Mouse (Mus musculus): ENCODE results near the gene Bhlhb9. TPM values are rescaled to one million over a fixed set of nuclear protein-coding genes. Genes with fewer than 3 reads are reported as not detected.
A peak's percentile ranks its signal among the peaks of the same experiment; 100 is the strongest.
"Not testable (repeated sequence)": the region's sequence is repeated elsewhere in the genome, so short reads cannot be mapped to it uniquely, and the experiment has no call there.

The Bhlhb9 gene
- total RNA-seq (2022): 10 to 100 TPM; 19.4 to 23.1 (median 20.8) TPM

- peak; percentile 27 for DNase-seq
These were observed at the start of gene Bhlhb9 for GRCm38 (mm10) chrX:135797212-135797644. Bhlhb9 (plus strand) TSS chrX:135797594.

DNA sequence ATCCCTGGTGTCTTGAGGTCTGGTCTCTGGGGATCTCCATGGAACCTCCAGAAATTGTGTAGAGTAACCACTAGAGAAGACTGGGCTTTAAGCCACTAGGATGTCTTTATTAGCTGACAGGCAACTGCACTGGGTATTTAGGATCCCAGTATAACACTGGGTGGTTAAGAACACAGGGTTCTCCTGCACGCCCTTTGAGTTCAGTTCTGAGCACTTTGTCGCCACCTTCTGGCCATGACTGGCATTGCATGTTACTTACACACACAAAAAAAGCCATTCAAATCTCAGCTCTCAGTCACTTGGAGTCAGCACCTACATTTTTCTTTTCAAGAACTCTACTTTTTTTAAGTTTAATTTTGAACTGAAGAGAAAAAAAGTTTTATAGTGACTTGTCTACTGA lies 44.6 kb upstream of the Bhlhb9 start:
- DNase-seq: no peak

DNA sequence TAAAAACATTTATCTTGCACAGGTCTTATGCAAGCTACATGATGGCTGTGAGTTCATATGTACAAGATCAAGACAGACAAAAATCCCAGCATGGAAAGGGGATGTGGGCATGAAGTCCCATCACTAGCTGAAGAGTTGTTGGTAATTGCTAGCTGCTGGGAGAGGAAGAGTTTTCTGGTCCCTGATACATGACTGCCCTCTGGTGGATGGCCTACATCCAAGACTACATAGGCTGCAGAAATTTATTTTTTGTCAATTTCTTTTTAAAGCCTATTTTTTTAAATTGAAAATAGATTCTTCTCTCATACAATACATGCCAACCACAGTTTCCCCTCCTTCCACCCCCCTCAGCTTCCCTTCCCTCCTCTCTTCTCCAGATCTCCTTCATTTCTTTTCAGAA lies 35.7 kb upstream of the Bhlhb9 start:
- no peak for DNase-seq

DNA sequence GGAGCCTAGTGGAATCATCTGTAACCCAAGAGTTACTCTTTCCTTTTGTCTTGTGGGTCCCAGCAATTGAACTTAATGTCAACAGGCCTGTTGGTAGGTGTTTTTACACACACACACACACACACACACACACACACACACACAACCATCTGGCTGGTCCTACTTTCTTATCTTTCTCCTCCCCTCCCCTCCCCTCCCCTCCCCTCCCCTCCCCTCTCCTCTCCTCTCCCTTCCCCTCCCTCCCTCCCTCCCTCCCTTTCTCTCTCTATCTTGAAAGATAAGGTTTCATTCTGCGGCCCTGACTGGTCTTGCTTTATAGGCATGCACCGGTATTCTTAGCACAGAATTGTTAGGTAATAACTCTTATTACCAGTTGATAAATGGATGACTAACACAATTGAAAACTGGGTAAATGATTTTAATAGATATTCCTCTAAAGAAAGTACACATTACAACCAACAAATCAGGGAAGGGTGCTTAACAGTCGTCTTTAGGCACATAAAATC lies 29.3 kb upstream of the Bhlhb9 start:
- DNase-seq: no peak

- no peak for DNase-seq
These were observed 28.8 kb upstream of the Bhlhb9 start for GRCm38 (mm10) chrX:135768565-135768964.

DNA sequence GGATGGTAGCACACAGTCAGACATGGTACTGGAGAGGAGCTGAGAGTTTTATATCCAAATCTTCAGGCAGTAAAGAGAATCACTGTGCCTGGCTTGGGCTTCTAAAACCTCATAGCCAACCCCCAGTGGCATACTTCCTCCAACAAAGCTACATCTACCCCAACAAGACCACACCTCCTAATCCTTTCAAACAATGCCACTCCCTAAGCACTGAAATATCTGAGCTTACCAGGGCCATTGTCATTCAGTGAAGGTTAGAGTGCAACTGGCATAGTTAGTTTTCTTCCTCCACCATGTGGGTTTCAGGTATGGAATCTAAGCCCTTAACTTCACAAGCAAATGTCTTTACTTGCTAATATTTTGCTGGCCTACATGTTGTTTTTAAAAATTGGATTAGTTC lies 5.9 kb upstream of the Bhlhb9 start:
- DNase-seq: no peak

GRCm38 (mm10) chrX:135792326-135792725 lies 5.1 kb upstream of the Bhlhb9 start:
- no peak for DNase-seq

DNA sequence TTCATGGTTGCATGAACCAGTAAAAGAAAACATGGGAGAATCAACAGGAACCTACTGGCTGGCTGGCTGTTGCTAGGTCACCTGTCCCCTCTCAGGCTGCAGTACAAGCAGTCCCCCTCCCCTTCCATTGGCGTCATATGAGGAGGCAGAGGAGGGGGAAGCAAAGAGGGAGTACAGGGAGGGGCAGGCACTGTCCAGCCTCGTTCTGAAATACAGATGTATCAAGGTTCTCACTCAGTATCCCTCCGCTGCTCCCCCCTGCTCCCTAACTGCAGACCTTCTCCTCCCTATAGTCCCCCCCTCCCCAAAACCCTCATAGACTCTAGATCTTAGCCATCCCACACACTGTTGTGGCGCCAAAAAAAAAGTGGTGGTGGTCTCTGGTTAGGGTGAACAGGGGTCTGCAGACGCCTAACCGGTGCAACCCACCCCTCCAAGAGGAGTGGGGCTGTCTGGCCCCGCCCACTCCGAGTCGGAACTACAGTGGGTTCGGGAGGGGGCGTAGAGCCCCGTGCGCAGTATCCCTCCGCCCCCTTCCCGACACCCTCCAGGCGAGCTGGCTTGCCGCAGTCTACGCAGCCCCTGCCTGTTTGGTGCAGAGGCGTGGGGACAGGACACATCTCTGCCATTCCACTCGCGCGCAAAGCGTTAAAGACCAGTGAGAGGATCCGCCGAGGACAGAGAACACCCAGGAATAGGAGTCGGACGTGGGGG lies 1.6 kb upstream of the Bhlhb9 start:
- DNase-seq: peak; percentile 45

- not testable (repeated sequence) for DNase-seq
These were observed 836 bp upstream of the Bhlhb9 start for GRCm38 (mm10) chrX:135796305-135797211.

GRCm38 (mm10) chrX:135804149-135804548 lies 6.8 kb downstream of the Bhlhb9 start:
- DNase-seq: no peak

DNA sequence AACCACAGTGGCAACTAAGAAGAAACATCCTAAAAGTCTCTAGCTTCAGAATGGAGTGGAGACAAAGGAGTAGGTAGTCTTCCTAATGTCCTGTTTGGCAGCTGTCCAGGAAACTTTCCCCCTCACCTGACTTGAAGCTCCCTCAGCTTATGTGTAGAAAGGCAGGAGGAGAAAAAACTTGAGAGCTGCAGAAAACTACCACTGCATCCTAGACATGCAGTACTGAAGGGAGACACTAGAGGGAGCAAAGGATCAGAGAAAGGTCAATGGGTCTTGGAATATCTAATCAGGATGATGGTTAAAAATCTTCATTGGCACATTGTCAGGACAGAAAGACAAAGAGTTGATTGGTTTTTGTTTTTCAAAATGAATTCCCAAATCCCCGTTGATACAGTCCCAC lies 8.4 kb downstream of the Bhlhb9 start:
- no peak for DNase-seq

DNA sequence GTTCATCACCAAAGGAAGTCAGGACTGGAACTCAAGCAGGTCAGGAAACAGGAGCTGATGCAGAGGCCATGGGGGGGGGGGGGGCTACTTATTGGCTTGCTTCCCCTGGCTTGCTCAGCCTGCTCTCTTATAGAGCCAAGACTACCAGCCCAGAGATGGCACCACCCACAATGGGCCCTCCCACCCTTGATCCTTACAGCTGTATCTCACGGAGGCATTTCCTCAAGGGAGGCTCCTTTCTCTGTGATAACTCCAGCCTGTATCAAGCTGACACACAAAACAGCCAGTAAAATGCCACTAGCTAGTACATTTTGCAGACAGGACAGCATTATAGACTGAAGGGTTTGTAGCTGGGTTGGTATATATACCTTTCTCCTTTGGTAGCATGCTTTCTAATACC lies 38.5 kb downstream of the Bhlhb9 start:
- not testable (repeated sequence) for DNase-seq

DNA sequence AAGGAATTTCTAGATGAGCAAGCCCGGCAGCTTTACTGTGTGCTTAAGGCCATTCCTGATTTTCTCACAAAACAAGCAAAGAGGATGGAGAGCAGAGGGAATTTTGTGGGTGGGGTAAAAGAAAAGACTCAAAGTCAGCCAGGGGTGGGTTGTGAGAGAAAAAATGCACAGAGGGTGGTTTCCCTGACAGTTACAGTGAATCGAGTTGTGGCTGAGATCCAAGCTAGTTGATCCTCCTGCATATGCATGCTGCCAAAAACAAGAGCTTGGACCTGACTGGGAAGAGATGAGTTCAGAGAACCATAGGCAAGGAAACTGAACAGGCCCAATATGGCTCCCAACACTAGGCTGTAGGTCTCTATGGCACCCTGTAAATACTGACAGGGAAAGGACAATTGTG lies 40.5 kb downstream of the Bhlhb9 start:
- no peak for DNase-seq

DNA sequence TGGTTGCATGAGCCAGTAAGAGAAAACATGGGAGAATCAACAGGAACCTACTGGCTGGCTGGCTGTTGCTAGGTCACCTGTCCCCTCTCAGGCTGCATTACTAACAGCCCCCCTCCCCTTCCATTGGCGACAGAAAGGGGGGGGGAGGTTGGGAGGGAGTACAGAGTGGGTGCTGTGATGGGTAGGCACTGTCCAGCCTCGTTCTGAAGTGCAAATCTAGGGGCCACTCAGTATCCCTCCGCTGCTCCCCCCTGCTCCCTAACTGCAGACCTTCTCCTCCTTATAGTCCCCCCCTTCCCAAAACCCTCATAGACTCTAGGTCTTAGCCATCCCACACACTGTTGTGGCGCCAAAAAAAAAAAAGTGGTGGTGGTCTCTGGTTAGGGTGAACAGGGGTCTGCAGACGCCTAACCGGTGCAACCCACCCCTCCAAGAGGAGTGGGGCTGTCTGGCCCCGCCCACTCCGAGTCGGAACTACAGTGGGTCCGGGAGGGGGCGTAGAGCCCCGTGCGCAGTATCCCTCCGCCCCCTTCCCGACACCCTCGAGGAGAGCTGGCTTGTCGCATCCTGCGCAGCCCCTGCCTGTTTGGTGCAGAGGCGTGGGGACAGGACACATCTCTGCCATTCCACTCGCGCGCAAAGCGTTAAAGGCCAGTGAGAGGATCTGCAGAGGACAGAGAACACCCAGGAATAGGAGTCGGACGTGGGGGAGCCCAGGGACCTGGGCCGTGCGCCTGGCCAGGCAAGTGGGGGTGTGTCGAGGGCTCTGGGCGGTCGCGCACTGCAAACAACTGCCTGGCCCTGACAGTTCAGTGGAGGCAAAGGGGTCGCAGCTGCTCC lies 41.3 kb downstream of the Bhlhb9 start, which contains the start of gene Gprasp2:
Gene Gprasp2 (plus strand): TSS at position 514 of the 840 bp plus-strand sequence.
- peak; percentile 15 for DNase-seq

DNA sequence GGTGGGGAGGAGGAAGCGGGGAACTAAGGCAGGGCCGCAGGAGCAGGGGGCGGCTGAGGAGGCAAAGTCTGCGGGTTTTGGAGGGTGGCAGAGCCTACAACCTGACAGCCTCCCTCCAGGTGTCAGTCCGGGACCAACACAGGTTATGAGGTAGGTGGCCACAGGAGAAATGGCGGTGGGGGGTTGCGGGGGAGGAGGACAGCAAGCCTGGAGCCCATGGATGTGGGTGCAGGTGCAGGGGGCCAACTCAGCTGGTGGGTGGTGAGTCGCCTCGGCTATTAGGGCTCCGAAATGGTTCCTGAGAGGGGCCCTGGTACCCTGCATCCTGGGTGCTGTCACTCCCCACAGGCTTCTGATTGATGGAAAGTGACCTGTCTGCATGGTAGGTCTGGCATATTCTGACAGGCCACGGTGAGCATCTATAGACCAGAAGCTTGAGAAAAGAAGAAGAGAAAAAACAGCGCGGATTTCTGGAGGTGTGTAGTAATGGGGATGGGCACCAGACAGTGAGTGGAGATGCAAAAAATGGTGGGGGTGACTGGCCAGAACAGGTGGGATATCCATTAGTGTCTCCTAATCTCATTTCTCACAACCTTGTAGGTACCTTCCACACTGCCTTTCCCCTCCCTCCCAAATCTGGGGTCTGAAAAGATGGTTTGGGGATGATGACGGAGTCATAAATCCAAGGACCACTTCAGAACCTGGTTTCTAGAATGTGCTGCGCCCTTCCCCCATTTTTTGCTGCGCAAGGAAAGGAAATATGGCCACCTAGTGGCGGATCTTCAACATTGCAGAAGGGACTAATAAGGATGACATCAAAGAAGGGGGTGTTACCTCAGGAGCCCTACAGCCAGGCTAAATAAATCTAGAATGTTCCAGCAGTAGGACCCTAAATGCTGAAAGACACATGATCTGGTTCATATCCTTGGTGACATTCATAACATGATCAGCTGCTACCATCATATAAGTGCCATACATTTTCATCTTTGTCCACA lies 42.3 kb downstream of the Bhlhb9 start:
- peak; percentile 11 for DNase-seq

DNA sequence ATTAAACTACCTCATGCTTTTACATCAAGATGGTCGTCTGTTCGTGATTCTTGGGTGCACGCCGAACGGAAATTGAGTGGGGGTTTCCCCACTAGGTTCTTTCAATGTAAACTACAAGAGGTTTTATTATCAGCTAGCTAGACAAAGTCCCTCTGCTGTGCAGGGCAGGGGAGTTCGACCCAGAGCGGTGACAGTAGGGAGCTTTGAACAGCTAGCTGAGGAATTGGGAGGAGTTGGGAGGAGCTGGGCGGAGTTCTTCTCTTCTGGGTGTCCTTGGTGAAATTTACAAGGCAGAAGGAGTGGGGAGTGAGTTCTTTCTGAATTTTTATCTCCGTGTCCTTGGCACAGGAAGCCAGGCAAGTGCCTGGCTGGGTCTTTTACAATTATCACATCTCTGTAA lies 69.4 kb downstream of the Bhlhb9 start:
- not testable (repeated sequence) for DNase-seq

GRCm38 (mm10) chrX:135876679-135877078 lies 79.3 kb downstream of the Bhlhb9 start:
- no peak for DNase-seq

DNA sequence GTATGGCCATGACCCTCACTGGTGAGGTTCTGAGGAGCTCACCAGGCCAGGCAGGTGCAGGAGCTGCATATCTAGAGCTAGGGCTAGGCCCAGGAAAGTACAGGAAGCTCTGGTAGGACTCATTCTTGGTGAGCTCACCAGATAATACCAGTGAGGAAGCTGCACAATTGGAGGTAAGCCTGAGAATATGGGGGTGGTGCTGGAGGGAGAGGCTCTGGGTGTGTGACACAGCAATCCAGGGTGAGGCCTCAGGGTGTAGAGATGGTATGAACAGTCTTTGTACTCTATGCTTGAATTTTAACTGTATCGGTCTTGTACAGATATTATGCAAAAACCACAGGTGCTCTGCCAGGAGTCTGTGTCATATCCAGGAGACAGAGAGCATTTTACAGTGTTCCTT lies 82.2 kb downstream of the Bhlhb9 start:
- DNase-seq: no peak

DNA sequence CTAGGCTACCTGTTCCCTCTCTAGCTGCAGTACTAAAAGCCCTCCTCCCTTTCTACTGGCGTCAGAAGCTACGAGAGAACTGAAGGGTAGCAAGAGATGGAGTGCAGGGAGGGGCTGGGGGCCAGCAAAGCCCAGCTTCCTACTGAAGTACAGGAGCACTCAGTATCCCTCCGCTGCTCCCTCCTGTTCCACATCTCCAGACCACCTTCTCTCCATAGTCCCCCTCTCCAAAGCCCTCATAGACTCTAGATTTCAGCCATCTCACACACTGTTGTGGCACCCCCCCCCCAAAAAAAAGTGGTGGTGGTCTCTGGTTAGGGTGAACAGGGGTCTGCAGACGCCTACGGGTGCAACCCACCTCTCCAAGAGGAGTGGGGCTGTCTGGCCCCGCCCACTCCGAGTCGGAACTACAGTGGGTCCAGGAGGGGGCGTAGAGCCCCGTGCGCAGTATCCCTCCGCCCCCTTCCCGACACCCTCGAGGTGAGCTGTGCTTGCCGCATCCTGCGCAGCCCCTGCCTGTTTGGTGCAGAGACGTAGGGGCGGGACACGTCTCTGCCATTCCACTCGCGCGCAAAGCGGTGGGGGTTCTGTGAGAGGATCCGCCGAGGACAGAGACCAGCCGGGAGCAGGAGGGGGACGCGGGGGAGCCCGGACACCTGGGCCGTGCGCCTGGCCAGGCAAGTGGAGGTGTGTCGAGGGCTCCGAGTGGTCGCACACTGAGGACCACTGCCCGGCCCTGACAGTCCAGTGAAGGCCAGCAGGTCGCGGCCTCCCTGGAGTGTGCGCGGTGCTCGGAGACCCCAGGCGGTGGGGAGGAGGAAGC lies 88.2 kb downstream of the Bhlhb9 start:
- DNase-seq: peak; percentile 60

GRCm38 (mm10) chrX:135886234-135886585 lies 88.8 kb downstream of the Bhlhb9 start:
- no peak for DNase-seq
